Mouse (Mus musculus): ENCODE data around the gene Sorcs2. TPM values are rescaled to one million over a fixed set of nuclear protein-coding genes. Genes with fewer than 3 reads are reported as not detected.

Sorcs2 gene
- polyA plus RNA-seq, 1 experiment from 2014 or later: 10.9 TPM

DNA sequence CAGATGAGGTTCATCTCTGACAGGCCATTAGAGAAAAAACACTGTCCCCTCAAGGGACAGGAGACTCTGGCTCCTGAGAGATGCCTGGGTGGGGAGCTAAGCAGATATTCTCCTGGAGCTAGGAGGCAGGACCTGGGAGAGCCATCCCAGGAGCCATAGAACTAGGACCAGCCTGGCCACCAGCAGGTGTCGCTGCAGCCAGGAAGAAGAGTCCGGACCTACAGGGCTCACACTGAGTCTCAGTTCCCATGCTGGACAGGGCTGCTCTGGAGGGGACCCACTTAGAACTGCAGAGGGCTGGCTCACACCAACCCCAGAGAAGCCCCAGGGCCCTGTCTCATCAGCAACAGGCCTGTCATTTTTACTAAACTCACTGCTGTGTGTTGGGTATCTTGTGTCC lies 74.4 kb downstream of the Sorcs2 start:
- peak; percentile 48; the same call in 1 of the 2 replicates for ATAC-seq (ENCODE audit: extremely low read depth, insufficient number of reproducible peaks, low FRiP score, low TSS enrichment)
- no peaks in the 10 kb centered on the region for H3K36me3 ChIP-seq
- no peak overlapping the region for H3K9ac ChIP-seq
- H3K4me1 ChIP-seq: peaks cover 51% of the 10 kb centered on the region
- WGBS: 0% methylated on average over 2 of the region's 2 CpGs
- peak overlapping the region; percentile 46 for H3K27ac ChIP-seq (replicated peaks)
- H3K4me2 ChIP-seq: no peak overlapping the region
- no peaks in the 10 kb centered on the region for H3K9me3 ChIP-seq
- no peaks in the 10 kb centered on the region; the same call in 1 of the 2 replicates for H3K27me3 ChIP-seq (replicated peaks)
- no peak overlapping the region for H3K4me3 ChIP-seq

DNA sequence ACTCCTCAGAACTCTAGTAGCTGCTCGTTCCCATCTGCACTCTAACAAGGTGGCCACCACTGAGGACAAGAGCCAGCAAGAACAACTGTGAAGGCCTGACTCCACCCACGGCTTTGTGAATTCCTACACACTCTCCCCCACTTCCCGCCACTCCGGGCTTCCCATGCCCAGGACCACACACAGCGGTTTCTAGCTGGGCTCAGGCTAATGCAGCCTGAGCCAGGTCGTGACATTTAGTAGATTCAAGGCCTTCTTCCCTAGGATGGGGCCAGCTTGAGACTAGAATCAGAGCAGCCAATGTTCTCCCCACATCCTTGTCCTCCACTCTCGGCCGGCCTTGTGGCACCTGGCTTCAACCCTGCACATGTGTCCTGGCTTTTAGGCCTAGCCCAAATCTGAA lies 76.4 kb downstream of the Sorcs2 start:
- 65% methylated on average over 8 of the region's 8 CpGs for WGBS

DNA sequence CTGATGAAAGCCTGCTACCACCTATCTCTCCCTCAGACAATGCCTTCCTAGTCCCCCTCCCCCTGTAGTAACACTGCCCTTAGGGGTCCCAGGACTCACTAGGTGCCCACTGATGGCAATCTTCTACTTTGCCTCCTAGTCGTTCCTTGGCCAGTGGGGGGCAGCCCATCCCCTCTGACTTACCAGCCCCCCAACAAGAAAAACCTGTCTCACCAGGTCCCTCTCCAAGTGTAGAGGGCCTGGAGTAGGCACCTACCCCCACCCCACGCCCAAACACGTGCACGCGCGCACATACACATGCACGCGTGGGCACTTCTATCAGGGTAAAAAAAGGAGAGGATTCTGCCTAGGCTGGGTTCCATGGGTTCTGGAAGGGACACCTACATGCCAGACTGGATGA lies 77.3 kb downstream of the Sorcs2 start:
- ATAC-seq (ENCODE audit: extremely low read depth, insufficient number of reproducible peaks, low FRiP score, low TSS enrichment): no peak
- Histone ChIP-seq H3K9me3 (no peaks in the 10 kb centered on the region), H3K9ac (no peak overlapping the region), H3K4me1 (peaks cover 44% of the 10 kb centered on the region), H3K27me3 (replicated peaks) (no peaks in the 10 kb centered on the region; the same call in 1 of the 2 replicates), H3K36me3 (no peaks in the 10 kb centered on the region), H3K4me3 (no peak overlapping the region), H3K27ac (replicated peaks) (no peak overlapping the region), H3K4me2 (no peak overlapping the region)
- 86% methylated on average over 8 of the region's 8 CpGs for WGBS

More for the DNA sequence above, 76.4 kb downstream of the Sorcs2 start:
- H3K4me3 ChIP-seq: no peak overlapping the region
- no peaks in the 10 kb centered on the region; the same call in 1 of the 2 replicates for H3K27me3 ChIP-seq (replicated peaks)
- peaks cover 44% of the 10 kb centered on the region for H3K4me1 ChIP-seq
- no peak for ATAC-seq (ENCODE audit: extremely low read depth, insufficient number of reproducible peaks, low FRiP score, low TSS enrichment)
- H3K9me3 ChIP-seq: no peaks in the 10 kb centered on the region
- H3K9ac ChIP-seq: no peak overlapping the region
- H3K27ac ChIP-seq (replicated peaks): no peak overlapping the region
- no peak overlapping the region for H3K4me2 ChIP-seq
- no peaks in the 10 kb centered on the region for H3K36me3 ChIP-seq

DNA sequence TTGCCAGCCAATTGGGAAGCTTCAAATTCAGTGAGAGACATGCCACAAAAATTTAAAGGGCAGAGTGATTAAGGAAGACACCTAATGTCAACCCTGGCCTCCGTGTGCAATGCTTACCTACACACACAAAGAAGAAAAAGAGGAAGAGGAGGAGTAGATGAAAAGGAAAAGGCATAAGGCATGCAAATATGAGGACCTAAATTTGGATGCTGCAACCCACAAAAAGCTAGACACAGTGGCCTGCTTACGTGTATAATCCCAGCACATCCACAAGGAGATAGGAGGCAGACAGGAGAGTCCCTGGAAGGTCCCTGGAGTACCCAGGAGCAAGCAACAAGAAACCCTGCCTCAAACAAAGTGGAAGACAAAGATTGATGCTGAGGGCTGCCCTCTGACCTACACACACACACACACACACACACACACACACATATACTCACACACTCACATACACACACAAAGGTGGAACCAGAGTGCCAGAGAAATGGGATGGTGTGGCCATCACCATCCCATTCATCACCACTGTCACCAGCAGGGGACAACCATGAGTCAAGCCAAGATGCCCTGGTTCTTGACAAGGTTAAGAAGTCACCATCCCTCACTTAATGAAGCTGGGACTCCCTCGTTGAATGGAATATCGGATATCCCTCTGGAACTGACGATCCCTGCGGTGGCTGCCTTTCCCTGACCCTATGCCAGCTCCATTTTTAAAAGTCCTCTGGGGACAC lies 80.1 kb downstream of the Sorcs2 start:
- no peak overlapping the region for H3K27ac ChIP-seq (replicated peaks)
- H3K36me3 ChIP-seq: no peaks in the 10 kb centered on the region
- H3K4me3 ChIP-seq: no peak overlapping the region
- H3K27me3 ChIP-seq (replicated peaks): no peaks in the 10 kb centered on the region; the same call in 1 of the 2 replicates
- peaks cover 44% of the 10 kb centered on the region for H3K4me1 ChIP-seq
- 69% methylated on average over 6 of the region's 6 CpGs for WGBS
- H3K4me2 ChIP-seq: no peak overlapping the region
- no peak overlapping the region for H3K9ac ChIP-seq
- no peaks in the 10 kb centered on the region for H3K9me3 ChIP-seq
- ATAC-seq (ENCODE audit: extremely low read depth, insufficient number of reproducible peaks, low FRiP score, low TSS enrichment): no peak

DNA sequence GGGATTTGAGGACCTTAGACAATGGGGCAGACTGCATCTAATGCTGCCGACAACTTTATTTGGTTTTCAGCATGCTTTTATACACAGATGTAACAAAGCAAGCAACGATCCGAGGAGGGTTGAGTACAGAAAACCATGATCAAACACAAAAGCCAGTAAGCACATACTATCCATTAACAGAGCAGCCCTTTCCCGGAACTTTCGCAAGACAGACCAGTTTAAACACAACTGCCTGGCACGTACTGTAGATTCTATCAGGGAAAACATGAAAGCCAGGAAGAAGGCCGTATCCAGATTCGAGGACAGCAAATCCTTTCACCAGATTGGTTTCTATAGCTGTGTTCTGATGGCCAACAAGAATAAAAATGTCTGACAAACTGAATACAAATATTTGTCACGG lies 82.8 kb downstream of the Sorcs2 start:
- no peaks in the 10 kb centered on the region for H3K9me3 ChIP-seq
- H3K4me1 ChIP-seq: peaks cover 27% of the 10 kb centered on the region
- WGBS: 81% methylated on average over 9 of the region's 9 CpGs
- no peak overlapping the region for H3K27ac ChIP-seq (replicated peaks)
- H3K4me2 ChIP-seq: no peak overlapping the region
- H3K36me3 ChIP-seq: no peaks in the 10 kb centered on the region
- no peak overlapping the region for H3K9ac ChIP-seq
- ATAC-seq (ENCODE audit: extremely low read depth, insufficient number of reproducible peaks, low FRiP score, low TSS enrichment): no peak
- H3K27me3 ChIP-seq (replicated peaks): no peaks in the 10 kb centered on the region; the same call in 1 of the 2 replicates
- H3K4me3 ChIP-seq: no peak overlapping the region

DNA sequence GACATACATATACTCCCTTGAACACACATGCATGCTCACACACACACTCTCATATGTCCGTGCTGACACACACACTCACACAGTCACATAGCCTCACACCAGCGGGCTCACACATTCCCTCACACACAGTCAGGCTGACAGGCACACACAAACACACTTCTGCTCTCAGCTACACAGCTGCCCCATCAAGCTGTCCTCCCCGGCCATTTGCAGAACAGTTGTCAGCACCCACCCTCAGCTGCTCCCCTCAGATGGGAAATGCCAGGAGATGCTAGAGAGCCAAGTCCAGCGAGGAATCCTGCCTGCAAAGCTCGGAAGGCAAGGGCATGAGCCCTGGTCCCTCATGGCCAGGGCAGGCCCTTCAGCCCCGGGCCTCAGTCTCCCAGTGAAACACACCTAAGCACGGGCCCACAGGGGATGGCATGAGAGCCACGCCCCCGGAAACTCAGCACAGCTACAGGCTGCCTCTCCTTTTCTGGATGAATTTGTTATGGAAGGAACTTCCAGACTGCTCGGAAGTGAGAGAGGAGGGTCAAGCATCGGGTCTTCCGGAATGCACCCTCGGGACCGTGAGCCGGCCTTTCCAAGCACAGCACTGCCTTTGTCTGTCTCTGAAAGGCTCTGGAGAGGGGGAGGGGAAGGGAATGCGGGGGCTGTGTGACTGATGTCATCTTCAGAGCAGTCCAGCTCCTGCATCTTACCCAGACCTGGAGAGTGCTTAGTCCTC lies 84.4 kb downstream of the Sorcs2 start:
- Histone ChIP-seq H3K9ac (peak overlapping the region; percentile 68), H3K27ac (replicated peaks) (peak overlapping the region; percentile 82), H3K4me3 (peak overlapping the region; percentile 9; the same call in 1 of the 2 replicates), H3K4me1 (peaks cover 24% of the 10 kb centered on the region), H3K4me2 (peak overlapping the region; percentile 53), H3K27me3 (replicated peaks) (no peaks in the 10 kb centered on the region; the same call in 1 of the 2 replicates), H3K36me3 (no peaks in the 10 kb centered on the region), H3K9me3 (no peaks in the 10 kb centered on the region)
- 29% methylated on average over 16 of the region's 16 CpGs for WGBS
- peak; percentile 55 for ATAC-seq (ENCODE audit: extremely low read depth, insufficient number of reproducible peaks, low FRiP score, low TSS enrichment)

DNA sequence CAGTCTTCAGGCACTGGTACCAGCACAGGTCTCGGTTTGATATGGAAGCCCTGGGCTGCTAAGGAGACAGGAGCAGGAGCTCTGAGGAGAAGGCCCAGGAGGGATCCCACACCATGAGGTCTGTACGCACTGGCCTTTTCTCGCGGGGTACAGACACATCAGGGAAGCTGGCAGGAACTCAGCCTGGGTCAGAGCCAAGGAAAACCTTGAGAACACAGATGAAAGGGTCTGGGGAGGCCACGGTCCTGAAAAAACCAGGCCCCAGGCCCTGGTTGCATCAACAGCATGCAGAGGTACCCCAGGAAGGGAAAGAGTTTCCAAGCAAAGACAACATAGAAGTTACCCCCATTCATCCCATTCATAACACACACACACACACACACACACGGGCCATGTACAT lies 85.0 kb downstream of the Sorcs2 start:
- no peaks in the 10 kb centered on the region for H3K36me3 ChIP-seq
- 45% methylated on average over 6 of the region's 6 CpGs for WGBS
- H3K27me3 ChIP-seq (replicated peaks): no peaks in the 10 kb centered on the region
- peak overlapping the region; percentile 53 for H3K4me2 ChIP-seq
- peak overlapping the region; percentile 68 for H3K9ac ChIP-seq
- no peak for ATAC-seq (ENCODE audit: extremely low read depth, insufficient number of reproducible peaks, low FRiP score, low TSS enrichment)
- peak overlapping the region; percentile 82 for H3K27ac ChIP-seq (replicated peaks)
- H3K4me3 ChIP-seq: no peak overlapping the region
- H3K4me1 ChIP-seq: peaks cover 26% of the 10 kb centered on the region
- no peaks in the 10 kb centered on the region for H3K9me3 ChIP-seq

DNA sequence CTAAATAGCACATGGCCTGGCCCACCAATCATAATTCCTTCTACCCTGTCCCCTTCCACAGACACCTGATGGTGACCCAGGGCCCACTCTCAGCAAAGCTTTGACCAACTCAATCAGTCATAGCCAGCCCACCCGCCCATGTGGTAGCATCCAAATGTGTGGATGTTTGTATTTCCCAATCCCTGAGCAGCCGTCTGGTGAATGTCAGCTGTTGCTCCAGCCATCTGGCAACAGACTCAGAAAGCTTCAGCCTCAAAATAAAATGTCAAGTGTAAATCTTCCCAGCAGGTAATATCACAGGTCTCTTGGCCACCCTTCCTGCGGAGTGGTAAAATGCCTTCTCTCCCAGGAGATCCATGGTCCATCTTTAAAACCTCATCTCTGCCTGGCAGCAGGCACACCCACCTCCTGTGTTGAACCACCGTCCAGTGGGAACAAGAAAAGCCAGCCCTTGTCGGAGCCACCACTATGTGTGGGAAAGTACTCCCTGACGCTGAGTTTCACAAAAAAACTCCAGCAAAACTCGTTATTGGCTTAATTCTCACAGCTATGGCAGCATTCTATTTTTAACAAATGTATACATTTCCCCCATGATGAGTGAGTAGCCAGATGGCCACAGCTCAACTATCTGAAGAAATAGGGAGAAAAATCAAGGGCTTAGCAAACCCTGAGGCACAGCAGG lies 93.5 kb downstream of the Sorcs2 start:
- 65% methylated on average over 7 of the region's 7 CpGs for WGBS
- no peak for ATAC-seq (ENCODE audit: extremely low read depth, insufficient number of reproducible peaks, low FRiP score, low TSS enrichment)
- Histone ChIP-seq H3K27me3 (replicated peaks) (no peaks in the 10 kb centered on the region), H3K4me1 (peaks cover 28% of the 10 kb centered on the region), H3K4me2 (no peak overlapping the region), H3K27ac (replicated peaks) (no peak overlapping the region), H3K36me3 (no peaks in the 10 kb centered on the region), H3K9ac (no peak overlapping the region), H3K9me3 (no peaks in the 10 kb centered on the region), H3K4me3 (no peak overlapping the region)

DNA sequence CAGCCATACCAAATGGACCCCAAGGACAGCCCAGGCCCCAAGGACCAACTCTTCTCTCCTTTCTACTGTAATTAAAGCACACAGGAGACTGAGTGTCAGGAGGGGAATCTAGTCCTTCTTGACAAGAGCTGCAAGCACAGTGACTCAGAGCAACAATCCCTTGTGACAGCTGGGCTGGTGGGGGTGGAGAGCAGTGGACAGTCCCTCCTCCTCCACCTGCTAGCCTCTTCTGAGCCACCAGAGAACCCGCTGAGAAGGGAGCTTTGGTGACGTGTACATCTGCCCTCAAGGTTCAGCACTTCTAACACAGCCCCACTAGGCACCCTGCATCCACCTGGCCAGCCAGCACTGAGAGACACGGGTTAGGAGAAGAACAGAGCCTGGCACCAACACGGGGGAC lies 96.8 kb downstream of the Sorcs2 start:
- Histone ChIP-seq H3K4me2 (no peak overlapping the region), H3K9ac (no peak overlapping the region), H3K36me3 (no peaks in the 10 kb centered on the region), H3K9me3 (no peaks in the 10 kb centered on the region), H3K27me3 (replicated peaks) (no peaks in the 10 kb centered on the region), H3K27ac (replicated peaks) (no peak overlapping the region), H3K4me3 (no peak overlapping the region), H3K4me1 (peaks cover 37% of the 10 kb centered on the region)
- 68% methylated on average over 4 of the region's 4 CpGs for WGBS
- ATAC-seq (ENCODE audit: extremely low read depth, insufficient number of reproducible peaks, low FRiP score, low TSS enrichment): no peak

DNA sequence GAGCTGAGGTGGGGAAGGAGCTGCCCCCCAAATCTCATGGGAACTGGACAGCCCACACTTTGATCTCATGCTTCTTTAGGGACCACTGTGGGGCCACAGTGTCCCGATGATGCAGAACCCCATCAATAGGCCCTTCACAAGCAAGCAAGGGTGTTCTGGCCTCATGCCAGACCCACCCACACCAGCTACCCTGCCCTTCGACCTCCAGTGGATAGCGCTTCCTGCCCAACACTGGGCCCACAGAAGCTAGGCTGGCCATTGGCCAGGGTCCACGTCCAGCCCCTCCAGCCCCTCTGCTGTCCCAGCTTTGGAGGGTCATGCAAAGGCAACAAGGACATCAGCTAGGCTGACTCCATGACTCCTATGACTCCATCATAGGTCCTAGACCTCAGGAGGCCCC lies 99.9 kb downstream of the Sorcs2 start:
- no peak overlapping the region for H3K9ac ChIP-seq
- H3K4me1 ChIP-seq: peaks cover 41% of the 10 kb centered on the region
- H3K27ac ChIP-seq (replicated peaks): peak overlapping the region; percentile 60; the same call in 1 of the 2 replicates
- WGBS: 56% methylated on average over 4 of the region's 4 CpGs
- ATAC-seq (ENCODE audit: extremely low read depth, insufficient number of reproducible peaks, low FRiP score, low TSS enrichment): no peak
- no peaks in the 10 kb centered on the region for H3K9me3 ChIP-seq
- no peak overlapping the region for H3K4me2 ChIP-seq
- H3K36me3 ChIP-seq: no peaks in the 10 kb centered on the region
- H3K4me3 ChIP-seq: no peak overlapping the region
- H3K27me3 ChIP-seq (replicated peaks): no peaks in the 10 kb centered on the region

DNA sequence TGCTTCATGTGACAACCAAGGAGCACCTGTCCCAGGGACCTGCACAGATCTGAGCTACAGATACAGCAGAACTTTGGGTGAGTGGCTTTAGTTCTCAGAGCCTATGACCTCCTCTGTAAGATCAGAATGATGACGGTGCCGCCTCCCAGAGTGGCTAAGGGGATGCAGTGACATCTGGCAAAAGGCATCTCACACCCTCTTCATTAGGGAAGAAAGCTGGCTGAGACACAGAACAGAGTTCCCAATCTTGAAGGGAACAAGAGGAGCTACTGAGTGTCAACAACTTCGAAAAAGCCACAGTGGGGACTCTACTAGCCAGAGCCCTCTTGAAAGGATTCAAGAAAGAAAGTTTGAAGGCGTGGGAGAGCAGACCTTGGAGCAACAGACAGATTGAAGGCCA lies 100.7 kb downstream of the Sorcs2 start:
- Histone ChIP-seq H3K27ac (replicated peaks) (peak overlapping the region; percentile 60), H3K4me3 (no peak overlapping the region), H3K9ac (no peak overlapping the region), H3K9me3 (no peaks in the 10 kb centered on the region), H3K4me2 (no peak overlapping the region), H3K4me1 (peaks cover 49% of the 10 kb centered on the region), H3K27me3 (replicated peaks) (no peaks in the 10 kb centered on the region), H3K36me3 (no peaks in the 10 kb centered on the region)
- 30% methylated on average over 4 of the region's 4 CpGs for WGBS
- no peak for ATAC-seq (ENCODE audit: extremely low read depth, insufficient number of reproducible peaks, low FRiP score, low TSS enrichment)
